Mouse (Mus musculus): ENCODE results near the gene Ilvbl.

GRCm38 (mm10) chr10:78569191-78569590 is 5.0 kb upstream of the Ilvbl start:
- no peak for TF ChIP-seq POLR2A (IDR thresholded peaks at IDR 0.05; ENCODE audit: low read depth, low read length)
- no peak for TF ChIP-seq CTCF (IDR thresholded peaks at IDR 0.05; ENCODE audit: borderline replicate concordance, insufficient read depth, low read length)
